Mouse (Mus musculus): Measurements from ENCODE around the gene Arl4d. TPM values are rescaled to one million over a fixed set of nuclear protein-coding genes. Genes with fewer than 3 reads are reported as not detected.

Gene Arl4d
- total and polyA plus RNA-seq, 3 experiments: 0.59 to 1.2 (median 0.81) TPM

DNA sequence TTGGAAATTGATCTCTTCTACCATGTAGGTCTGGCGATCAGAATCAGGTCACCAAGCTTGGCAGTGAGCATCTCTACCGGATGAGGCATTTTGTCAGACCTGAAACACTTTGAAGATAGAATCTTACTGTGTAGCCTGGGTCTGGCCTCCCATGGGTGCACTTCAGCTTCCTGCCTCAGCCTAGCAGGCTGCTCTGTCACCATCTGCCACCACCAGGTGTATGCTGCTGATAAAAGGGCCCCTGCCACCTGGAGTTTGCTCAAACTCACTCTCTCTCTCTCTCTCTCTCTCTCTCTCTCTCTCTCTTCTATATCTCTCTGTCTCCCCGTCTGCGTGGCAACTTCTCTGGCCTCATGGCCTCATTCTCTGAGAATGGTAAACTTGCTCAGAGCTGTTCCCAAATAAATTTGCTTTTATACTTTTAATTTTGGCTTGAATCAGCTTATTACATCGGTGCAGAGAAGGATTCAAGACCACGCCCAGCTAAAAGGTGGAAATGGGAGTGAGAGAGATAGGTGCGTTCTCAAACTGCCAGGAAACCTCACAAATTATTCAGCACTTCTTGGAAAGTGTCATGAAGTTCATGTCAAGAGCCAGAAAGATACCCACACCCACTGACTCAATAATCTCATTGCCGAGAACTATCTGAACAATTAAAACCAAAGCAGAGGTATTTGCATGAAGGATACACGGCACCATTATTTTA lies 32.0 kb downstream of the Arl4d start:
- no peak for DNase-seq (ENCODE audit: extremely low read depth)
- Histone ChIP-seq H3K9me3 (replicated peaks; ENCODE audit: low read length) (peaks cover 7% of the 10 kb centered on the region), H3K4me2 (ENCODE audit: insufficient read depth, low read depth, poor library complexity, severe bottlenecking) (no peak overlapping the region), H3K4me1 (ENCODE audit: control insufficient read depth in 1 of 2, insufficient read depth in 2 of 2) (no peaks in the 10 kb centered on the region), H3K36me3 (replicated peaks in 1 of 2; ENCODE audit: control insufficient read depth in 1 of 2, insufficient read depth in 1 of 2, low read length in 1 of 2) (no peaks in the 10 kb centered on the region), H3K9ac (ENCODE audit: insufficient read depth, low read depth) (no peak overlapping the region), H3K27me3 (replicated peaks) (peaks cover 48% of the 10 kb centered on the region), H3K4me3 (replicated peaks in 1 of 3; ENCODE audit: low read depth in 2 of 3, low read length in 2 of 3, poor library complexity in 1 of 3) (no peak overlapping the region), H3K27ac (ENCODE audit: insufficient read depth, low read depth) (no peak overlapping the region), H3K79me2 (replicated peaks; ENCODE audit: control insufficient read depth, extremely low read depth, insufficient read depth, poor library complexity, severe bottlenecking) (no peaks in the 10 kb centered on the region)
- no peak for TF ChIP-seq CHD1 (IDR thresholded peaks at IDR 0.05; ENCODE audit: low read depth, low read length)
- no peak for TF ChIP-seq USF1 (IDR thresholded peaks at IDR 0.05; ENCODE audit: low read depth, low read length)
- TF ChIP-seq E2F4 (IDR thresholded peaks at IDR 0.05; ENCODE audit: insufficient replicate concordance, low read depth, low read length): no peak
- TF ChIP-seq USF2 (conservative IDR thresholded peaks at IDR 0.05; ENCODE audit: low read depth, low read length): no peak
- no peak for TF ChIP-seq ZMIZ1 (IDR thresholded peaks at IDR 0.05; ENCODE audit: low read depth, low read length)
- no peak for TF ChIP-seq MAX (IDR thresholded peaks at IDR 0.05; ENCODE audit: low read length)
- TF ChIP-seq POLR2AphosphoS2 (IDR thresholded peaks at IDR 0.05; ENCODE audit: low read depth, low read length): no peak
- in situ Hi-C loops (cut with MboI; ENCODE audit: low pct_ligation_motif_present, low pct_unique_long_range_greater_than_20kb, low sequenced_read_pairs): no loop called here
- dilution Hi-C loops (cut with MboI; ENCODE audit: extremely low pct_ligation_motif_present, extremely low pct_unique_long_range_greater_than_20kb, low sequenced_read_pairs): no loop called here

DNA sequence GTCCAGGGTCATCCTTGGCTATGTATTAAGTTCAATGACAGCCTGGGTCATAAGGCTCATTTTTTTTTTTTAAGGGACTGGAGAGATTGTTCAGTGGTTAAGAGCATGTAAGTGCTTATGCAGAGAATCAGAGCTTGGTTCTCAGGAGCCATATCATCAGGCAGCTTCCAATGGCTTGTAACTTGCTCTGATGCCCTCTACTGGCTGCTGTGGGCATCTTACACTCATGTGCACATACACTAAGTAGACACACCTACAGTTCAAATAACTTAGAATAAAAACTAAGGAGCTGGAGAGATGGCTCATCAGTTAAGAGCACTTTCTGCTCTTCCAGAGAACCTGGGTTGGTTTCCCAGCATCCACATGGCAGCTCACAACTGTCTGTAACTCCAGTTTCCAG lies 32.8 kb downstream of the Arl4d start:
- H3K27ac ChIP-seq (ENCODE audit: insufficient read depth, low read depth): no peak overlapping the region
- no peak overlapping the region for H3K9ac ChIP-seq (ENCODE audit: insufficient read depth, low read depth)
- in situ Hi-C loops (cut with MboI; ENCODE audit: low pct_ligation_motif_present, low pct_unique_long_range_greater_than_20kb, low sequenced_read_pairs) (no loop called here), dilution Hi-C loops (cut with MboI; ENCODE audit: extremely low pct_ligation_motif_present, extremely low pct_unique_long_range_greater_than_20kb, low sequenced_read_pairs) (no loop called here)
- H3K27me3 ChIP-seq (replicated peaks): peaks cover 49% of the 10 kb centered on the region
- TF ChIP-seq ELF1 (IDR thresholded peaks at IDR 0.05; ENCODE audit: low read depth, low read length): no peak
- TF ChIP-seq SMC3 (IDR thresholded peaks at IDR 0.05; ENCODE audit: low read depth, low read length): no peak
- TF ChIP-seq HCFC1 (IDR thresholded peaks at IDR 0.05; ENCODE audit: low read depth, low read length): no peak
- no peak for TF ChIP-seq ZC3H11A (IDR thresholded peaks at IDR 0.05; ENCODE audit: low read depth, low read length)
- no peak for TF ChIP-seq IRF4 (IDR thresholded peaks at IDR 0.05; ENCODE audit: low read depth, low read length)
- TF ChIP-seq SIN3A (IDR thresholded peaks at IDR 0.05; ENCODE audit: low read length): no peak
- no peak for TF ChIP-seq USF1 (IDR thresholded peaks at IDR 0.05; ENCODE audit: low read depth, low read length)
- H3K79me2 ChIP-seq (replicated peaks; ENCODE audit: control insufficient read depth, extremely low read depth, insufficient read depth, poor library complexity, severe bottlenecking): no peaks in the 10 kb centered on the region
- H3K36me3 ChIP-seq (replicated peaks in 1 of 2; ENCODE audit: control insufficient read depth in 1 of 2, insufficient read depth in 1 of 2, low read length in 1 of 2): no peaks in the 10 kb centered on the region
- H3K9me3 ChIP-seq (replicated peaks; ENCODE audit: low read length): peaks cover 7% of the 10 kb centered on the region
- no peak overlapping the region for H3K4me3 ChIP-seq (replicated peaks in 1 of 3; ENCODE audit: low read depth in 2 of 3, low read length in 2 of 3, poor library complexity in 1 of 3)
- no peaks in the 10 kb centered on the region for H3K4me1 ChIP-seq (ENCODE audit: control insufficient read depth in 1 of 2, insufficient read depth in 2 of 2)
- no peak for DNase-seq (ENCODE audit: extremely low read depth)
- no peak overlapping the region for H3K4me2 ChIP-seq (ENCODE audit: insufficient read depth, low read depth, poor library complexity, severe bottlenecking)

- H3K27me3 ChIP-seq (replicated peaks): peaks cover 60% of the 10 kb centered on the region
- H3K79me2 ChIP-seq (replicated peaks; ENCODE audit: control insufficient read depth, extremely low read depth, insufficient read depth, poor library complexity, severe bottlenecking): no peaks in the 10 kb centered on the region
- H3K4me1 ChIP-seq (ENCODE audit: control insufficient read depth in 1 of 2, insufficient read depth in 2 of 2): no peaks in the 10 kb centered on the region
- in situ Hi-C loops (cut with MboI; ENCODE audit: low pct_ligation_motif_present, low pct_unique_long_range_greater_than_20kb, low sequenced_read_pairs): no loop called here
- DNase-seq (ENCODE audit: extremely low read depth): no peak
- no peak overlapping the region for H3K4me3 ChIP-seq (replicated peaks in 1 of 3; ENCODE audit: low read depth in 2 of 3, low read length in 2 of 3, poor library complexity in 1 of 3)
- H3K36me3 ChIP-seq (replicated peaks in 1 of 2; ENCODE audit: control insufficient read depth in 1 of 2, insufficient read depth in 1 of 2, low read length in 1 of 2): no peaks in the 10 kb centered on the region
- H3K9ac ChIP-seq (ENCODE audit: insufficient read depth, low read depth): no peak overlapping the region
- TF ChIP-seq MAX (IDR thresholded peaks at IDR 0.05; ENCODE audit: low read length) (no peak), IRF4 (IDR thresholded peaks at IDR 0.05; ENCODE audit: low read depth, low read length) (no peak), CHD1 (IDR thresholded peaks at IDR 0.05; ENCODE audit: low read depth, low read length) (no peak), POLR2AphosphoS2 (IDR thresholded peaks at IDR 0.05; ENCODE audit: low read depth, low read length) (no peak), SIN3A (IDR thresholded peaks at IDR 0.05; ENCODE audit: low read length) (no peak), ETS1 (conservative IDR thresholded peaks at IDR 0.05; ENCODE audit: low read depth, low read length) (no peak), CHD2 (IDR thresholded peaks at IDR 0.05; ENCODE audit: low read length) (no peak), CTCF (conservative IDR thresholded peaks at IDR 0.05 in 1 of 2, IDR thresholded peaks at IDR 0.05 in 1 of 2; ENCODE audit: low read depth in 2 of 2, low read length in 2 of 2) (no peak), RAD21 (IDR thresholded peaks at IDR 0.05; ENCODE audit: low read depth, low read length) (no peak), UBTF (IDR thresholded peaks at IDR 0.05; ENCODE audit: low read depth, low read length) (no peak)
- peaks cover 7% of the 10 kb centered on the region for H3K9me3 ChIP-seq (replicated peaks; ENCODE audit: low read length)
- dilution Hi-C loops (cut with MboI; ENCODE audit: extremely low pct_ligation_motif_present, extremely low pct_unique_long_range_greater_than_20kb, low sequenced_read_pairs): no loop called here
- H3K27ac ChIP-seq (ENCODE audit: insufficient read depth, low read depth): no peak overlapping the region
- H3K4me2 ChIP-seq (ENCODE audit: insufficient read depth, low read depth, poor library complexity, severe bottlenecking): no peak overlapping the region
These were observed 34.2 kb downstream of the Arl4d start for GRCm38 (mm10) chr11:101699556-101699955.

Data from CH12.LX (cell line).